Mouse (Mus musculus) cerebellum, adult 11 months (tissue): ENCODE data around the gene Olfr99.
A peak's percentile ranks its signal among the peaks of the same experiment; 100 is the strongest.
"Not testable (repeated sequence)": the region's sequence is repeated elsewhere in the genome, so short reads cannot be mapped to it uniquely, and the experiment has no call there.

Experiments
- DNase-seq: peaks from one replicate; pipeline ENCODE4 v3.0.0; 2022

Gene Olfr99

GRCm38 (mm10) chr17:37283360-37283759 lies at the start of gene Olfr99:
Gene Olfr99 (minus strand): TSS chr17:37283460.
- no peak for DNase-seq

- no peak for DNase-seq
Measured at GRCm38 (mm10) chr17:37316954-37317353, 33.7 kb upstream of the Olfr99 start, which contains the start of gene Olfr102. Gene Olfr102 (minus strand): TSS chr17:37317054.

- no peak for DNase-seq
Measured at GRCm38 (mm10) chr17:37310146-37310699, 27.0 kb upstream of the Olfr99 start.

GRCm38 (mm10) chr17:37308483-37308882 lies 25.2 kb upstream of the Olfr99 start:
- no peak for DNase-seq

- no peak for DNase-seq
Measured at GRCm38 (mm10) chr17:37304213-37304612, 21.0 kb upstream of the Olfr99 start, which contains the start of gene Olfr101. Gene Olfr101 (minus strand): TSS chr17:37304313.

- no peak for DNase-seq
Measured at GRCm38 (mm10) chr17:37280331-37280730, 2.9 kb downstream of the Olfr99 start.

GRCm38 (mm10) chr17:37276573-37276972 lies 6.7 kb downstream of the Olfr99 start:
- no peak for DNase-seq

- no peak for DNase-seq
Measured at GRCm38 (mm10) chr17:37275626-37276248, 7.5 kb downstream of the Olfr99 start.

- DNase-seq: no peak
Measured at GRCm38 (mm10) chr17:37270702-37271092, 12.6 kb downstream of the Olfr99 start.

GRCm38 (mm10) chr17:37270058-37270701 lies 13.1 kb downstream of the Olfr99 start, which contains the start of gene H2-M3:
Gene H2-M3 (plus strand): TSS chr17:37270220.
- peak; percentile 43 for DNase-seq

GRCm38 (mm10) chr17:37263626-37264025 lies 19.6 kb downstream of the Olfr99 start, which contains the start of gene Olfr98:
Gene Olfr98 (minus strand): TSS chr17:37263749.
- no peak for DNase-seq

GRCm38 (mm10) chr17:37250544-37250943 lies 32.7 kb downstream of the Olfr99 start:
- DNase-seq: no peak

- no peak for DNase-seq
Measured at GRCm38 (mm10) chr17:37249460-37249859, 33.8 kb downstream of the Olfr99 start.

- DNase-seq: peak; percentile 1
Measured at GRCm38 (mm10) chr17:37246715-37247114, 36.5 kb downstream of the Olfr99 start.

GRCm38 (mm10) chr17:37242198-37242597 lies 41.1 kb downstream of the Olfr99 start:
- no peak for DNase-seq

GRCm38 (mm10) chr17:37237230-37237629 lies 46.0 kb downstream of the Olfr99 start, which contains the start of gene Olfr97:
Gene Olfr97 (minus strand): TSS chr17:37237330.
- not testable (repeated sequence) for DNase-seq
